Mouse (Mus musculus): ENCODE measurements around the gene Mns1. TPM values are rescaled to one million over a fixed set of nuclear protein-coding genes. Genes with fewer than 3 reads are reported as not detected.
"Not testable (repeated sequence)": the region's sequence is repeated elsewhere in the genome, so short reads cannot be mapped to it uniquely, and the experiment has no call there.

The Mns1 gene
- total RNA-seq, 2 experiments from 2014 or later, result 83.2 to 89.7 TPM

DNA sequence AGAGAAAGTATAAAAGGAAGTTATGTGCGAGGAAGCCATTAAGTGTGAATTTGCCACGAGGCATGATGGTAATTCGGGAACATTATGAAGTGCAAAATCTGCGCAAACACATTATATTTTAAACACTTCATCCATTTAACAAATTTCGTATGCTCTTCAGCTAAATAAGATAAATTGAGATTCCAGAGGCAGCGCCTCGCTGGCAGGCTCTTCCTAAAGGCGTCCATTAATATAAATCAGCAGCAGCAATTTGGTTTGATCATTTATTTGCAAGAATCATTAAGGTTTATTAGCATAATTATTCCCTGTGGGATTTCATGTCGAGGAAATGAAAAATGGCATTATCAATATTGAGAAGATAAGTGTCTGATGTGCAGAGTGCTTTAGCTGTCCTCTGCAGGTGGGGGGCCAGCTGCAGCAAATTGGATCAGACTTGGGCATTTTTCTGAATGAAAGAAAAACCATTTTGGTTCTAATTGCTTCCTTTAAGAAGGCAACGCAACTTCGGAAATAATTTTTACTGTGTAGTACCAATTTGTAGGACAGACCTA lies 12.4 kb upstream of the Mns1 start:
- no peak for ATAC-seq (replicated peaks; ENCODE audit: poor library complexity)

DNA sequence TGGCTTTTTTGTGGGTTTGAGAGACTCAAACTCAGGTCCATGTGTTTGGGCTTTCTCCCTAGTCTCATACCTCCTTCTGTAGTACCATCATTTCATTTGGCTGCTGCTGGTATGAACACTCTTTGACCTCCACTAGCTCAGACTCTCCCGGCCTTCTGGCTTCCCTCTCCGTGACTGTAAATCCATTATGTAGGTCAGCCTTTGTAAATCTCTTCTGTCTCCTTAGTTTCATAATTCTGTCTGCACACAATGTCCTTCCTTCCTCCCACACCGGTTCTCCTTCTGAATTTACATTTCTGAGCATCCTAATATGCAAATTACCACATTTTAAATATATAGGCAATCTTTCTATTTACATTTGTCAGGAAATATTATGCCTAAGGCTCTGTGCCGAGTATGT lies 9.9 kb upstream of the Mns1 start:
- ATAC-seq (replicated peaks; ENCODE audit: poor library complexity), result no peak

DNA sequence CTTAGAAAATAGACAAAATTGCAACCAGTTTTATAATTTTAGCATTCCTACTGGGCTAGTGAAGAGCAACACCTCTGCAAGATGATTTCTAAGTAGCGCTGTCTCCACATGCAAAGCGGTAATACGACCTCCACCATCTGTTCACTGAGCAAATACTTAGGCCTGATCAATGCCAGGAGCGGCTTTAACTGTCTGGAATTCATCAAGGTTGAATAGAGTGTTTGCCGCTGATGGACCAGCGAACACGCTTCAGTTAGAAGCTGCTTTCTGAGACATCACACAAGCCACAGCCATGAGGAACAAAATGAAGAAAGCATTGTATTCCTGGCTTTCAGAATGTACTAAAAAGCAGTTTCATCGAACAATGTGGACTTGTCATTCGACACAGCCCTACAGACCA lies 2.9 kb upstream of the Mns1 start:
- ATAC-seq (replicated peaks; ENCODE audit: poor library complexity), result no peak

DNA sequence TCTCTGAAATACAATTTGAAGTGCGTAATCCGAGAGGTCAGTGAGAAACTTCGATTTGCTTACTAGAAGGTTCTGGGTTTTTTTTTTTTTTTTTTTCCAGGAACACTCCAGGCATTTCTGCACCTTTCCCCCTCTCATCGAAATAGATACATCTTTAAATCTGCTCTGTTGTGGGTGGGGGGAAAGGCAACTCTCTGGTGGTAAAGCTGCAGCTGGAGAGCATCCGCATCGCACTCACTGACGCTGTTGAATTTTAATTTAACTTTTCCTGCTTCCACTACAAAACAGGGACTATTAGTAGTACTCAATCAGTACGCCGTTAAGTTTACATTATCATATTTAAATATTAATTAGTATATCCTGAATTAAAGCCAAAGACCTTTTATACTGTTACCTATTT lies 938 bp downstream of the Mns1 start:
- no peak for ATAC-seq (replicated peaks; ENCODE audit: poor library complexity)

DNA sequence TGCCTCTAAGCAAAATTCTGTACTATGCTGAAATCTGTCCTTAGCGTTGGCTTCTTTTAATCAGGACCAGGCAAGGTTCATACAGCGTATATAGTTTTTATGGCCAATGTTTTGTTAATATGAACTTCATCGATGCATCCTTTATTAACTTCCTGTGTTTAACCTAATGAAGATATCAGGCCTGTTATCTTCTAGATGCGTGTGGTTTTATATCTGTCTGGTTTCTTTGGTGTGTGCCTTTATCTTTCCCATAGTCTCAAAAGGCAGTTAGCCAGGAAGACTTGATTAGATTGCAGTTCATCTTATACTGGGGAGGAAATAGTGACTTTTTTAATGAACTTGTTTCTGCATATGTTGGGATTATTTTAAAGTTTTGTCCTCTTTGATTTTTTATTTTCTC lies 2.5 kb downstream of the Mns1 start:
- no peak for ATAC-seq (replicated peaks; ENCODE audit: poor library complexity)

DNA sequence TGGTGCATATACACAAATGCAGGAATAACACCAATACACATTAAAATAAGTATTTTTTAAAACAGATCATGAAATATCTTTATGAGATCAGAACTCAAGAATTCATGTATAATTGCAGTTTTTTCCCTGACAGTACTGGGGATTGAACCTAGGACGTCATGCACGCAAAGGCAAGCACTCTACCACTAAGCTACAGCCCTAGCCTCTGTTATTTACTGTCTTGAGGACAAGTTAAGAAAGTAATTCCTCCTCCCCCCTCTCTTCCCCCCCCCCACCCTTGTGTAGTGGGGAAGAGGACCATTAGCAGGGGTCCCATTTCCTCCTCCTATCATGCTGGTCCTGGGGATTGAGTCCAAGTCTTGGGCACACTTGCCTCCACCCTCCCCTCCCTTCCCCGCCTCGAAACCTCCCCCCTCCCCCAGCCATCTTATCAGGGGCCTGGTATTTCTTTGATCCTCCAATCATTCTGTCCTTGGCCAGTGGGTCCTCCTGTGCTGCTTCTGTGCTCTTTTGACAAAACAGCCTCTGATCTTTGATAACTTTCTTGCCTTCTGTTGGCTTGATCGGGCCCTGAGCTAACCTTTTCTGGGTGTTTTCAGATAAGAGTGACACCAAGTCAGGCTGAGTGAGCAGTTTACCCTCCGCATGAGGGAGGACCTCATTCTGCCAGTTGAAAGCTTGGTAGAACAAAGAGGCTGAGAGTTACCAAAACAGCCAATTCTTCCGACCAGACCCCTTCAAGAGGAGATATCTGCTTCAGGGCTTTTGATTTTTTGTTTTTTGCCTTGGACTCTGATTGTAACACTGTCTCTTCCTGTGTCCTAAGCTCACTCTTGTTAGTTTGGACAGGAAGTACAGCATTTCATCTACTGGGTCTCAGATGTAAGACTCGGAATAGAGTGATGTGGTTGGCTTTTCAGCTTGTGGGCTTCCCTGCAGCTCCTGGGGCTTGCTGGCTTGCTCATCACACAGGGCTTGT lies 3.4 kb downstream of the Mns1 start:
- peak; percentile 53 for ATAC-seq (replicated peaks; ENCODE audit: poor library complexity)

DNA sequence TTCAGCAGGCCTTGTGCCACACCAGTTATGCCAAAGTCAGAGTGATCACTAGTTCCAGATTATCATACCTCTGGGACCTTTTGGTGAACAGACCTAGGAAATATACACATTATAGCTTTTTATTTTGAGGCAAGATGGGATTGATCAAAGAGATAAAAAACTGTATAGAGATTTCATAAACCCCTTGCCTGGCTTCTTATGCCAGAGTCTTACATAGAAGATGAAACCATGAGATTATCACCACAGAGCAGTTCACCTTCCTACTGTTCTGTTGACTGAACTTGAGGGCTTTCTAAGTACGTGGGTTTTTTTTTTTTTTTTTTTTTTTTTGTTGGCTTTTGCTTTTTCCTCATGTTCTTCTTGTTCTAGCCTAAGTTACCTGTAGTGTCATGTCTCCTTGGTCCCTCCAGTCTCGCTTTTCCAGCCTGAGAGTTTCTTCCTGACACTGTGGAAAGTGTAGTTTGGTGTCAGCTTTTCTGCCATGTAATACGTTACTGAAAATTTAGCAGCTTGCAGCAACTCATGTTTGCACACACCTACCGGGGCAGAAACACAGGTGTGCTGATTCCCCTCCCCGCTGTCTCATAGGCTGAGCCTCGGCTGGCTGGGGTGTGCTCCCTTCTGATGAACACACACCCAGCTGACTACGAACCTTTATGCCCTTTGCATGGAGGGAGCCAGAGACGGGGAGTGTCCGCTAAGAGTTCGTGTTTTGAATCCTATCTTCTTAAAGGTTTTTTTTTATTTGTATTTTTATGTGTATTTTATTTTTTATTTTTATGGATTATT lies 4.3 kb downstream of the Mns1 start:
- ATAC-seq (replicated peaks; ENCODE audit: poor library complexity), result no peak

DNA sequence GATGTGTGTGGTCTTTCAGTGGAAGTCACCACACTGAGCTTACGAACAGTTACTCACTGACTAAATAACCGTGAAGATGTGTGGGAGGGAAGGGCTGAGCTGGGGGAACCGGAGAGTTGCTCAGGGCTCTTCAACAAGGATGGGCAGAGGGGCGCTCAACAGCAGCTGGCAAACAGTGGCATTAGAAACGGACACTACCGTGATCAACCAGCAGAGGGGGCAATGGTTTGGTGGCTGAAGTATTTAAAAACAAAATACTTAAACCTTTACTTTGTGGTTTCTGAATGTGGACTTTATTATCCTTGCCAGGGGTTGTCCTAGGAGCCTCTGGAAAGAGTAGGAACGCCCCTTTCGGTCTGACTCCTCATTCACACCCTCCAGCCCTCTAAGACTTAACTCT lies 10.2 kb downstream of the Mns1 start:
- peak; percentile 69 for ATAC-seq (replicated peaks; ENCODE audit: poor library complexity)

DNA sequence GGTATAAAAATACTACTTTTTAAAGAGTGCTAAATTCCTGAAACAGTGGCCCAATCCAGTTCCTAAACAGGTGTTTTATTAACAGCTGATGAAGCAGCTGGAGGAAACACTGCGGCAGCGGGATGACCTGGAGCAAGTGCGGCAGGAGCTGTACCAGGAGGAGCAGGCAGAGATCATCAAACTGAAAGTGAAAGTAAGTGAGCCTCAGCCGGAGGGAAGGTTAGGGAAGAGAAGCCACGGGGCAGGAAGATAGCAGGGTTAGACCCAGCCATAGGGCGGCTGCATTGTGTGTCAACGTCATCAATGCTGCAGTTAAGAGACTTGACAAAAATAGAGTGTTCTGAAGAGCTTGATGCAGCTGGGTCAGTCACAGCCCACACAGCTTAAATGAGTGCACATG lies 11.6 kb downstream of the Mns1 start:
- ATAC-seq (replicated peaks; ENCODE audit: poor library complexity), result peak; percentile 81

DNA sequence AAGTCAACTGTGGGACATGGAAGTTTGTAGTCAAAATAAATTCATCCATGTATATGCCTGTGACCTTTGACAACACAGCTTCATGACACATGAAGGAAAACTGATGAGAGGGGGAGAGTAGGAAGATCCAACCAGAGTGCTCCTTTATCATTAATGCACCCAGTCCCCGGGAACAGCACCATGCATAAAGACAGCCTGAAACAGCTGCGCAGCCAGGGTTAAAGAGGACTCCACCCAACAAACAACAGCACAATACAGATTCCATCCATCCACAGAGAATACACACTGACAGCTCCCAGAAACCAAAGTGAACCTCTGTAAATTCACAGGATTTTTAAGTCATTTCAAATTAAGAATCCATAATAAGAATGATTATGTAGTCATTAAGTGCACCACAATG lies 12.0 kb downstream of the Mns1 start:
- no peak for ATAC-seq (replicated peaks; ENCODE audit: poor library complexity)

DNA sequence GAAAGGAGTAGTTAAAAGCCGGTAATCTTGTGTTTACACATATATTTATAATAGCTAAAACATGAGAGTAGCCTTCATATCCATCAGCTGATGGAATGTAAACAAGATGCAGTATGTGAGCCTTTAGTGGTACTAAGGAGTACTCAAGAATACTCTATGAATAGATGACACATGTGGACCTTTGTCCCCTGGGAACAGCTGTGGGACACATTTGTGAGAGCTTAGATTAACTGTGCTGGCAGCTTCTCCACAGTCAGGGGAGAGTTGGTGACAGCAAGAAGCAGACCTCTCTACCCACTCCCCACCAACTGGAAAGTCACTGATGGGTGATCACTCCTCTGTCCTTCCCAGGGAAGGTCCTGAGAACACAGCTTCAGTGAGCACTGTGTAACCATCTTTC lies 12.6 kb downstream of the Mns1 start:
- no peak for ATAC-seq (replicated peaks; ENCODE audit: poor library complexity)

DNA sequence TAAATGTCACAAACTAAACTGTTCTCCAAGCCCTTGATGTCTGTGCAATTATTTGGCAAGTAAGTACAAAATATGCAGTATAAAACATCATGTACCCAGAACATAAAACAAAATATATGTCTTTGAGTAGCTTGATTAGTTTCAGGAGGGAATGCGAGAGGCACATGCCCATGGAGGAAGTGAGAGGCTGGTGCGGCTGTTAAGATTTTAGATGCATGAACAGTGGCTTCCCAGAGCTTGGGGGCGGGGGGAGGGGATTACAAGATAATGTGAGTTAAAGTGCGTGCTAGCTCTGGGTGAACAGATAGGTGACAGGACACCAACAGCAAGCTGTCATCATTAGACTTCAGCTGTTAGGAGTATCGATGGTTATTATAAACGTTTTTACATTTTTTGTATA lies 13.3 kb downstream of the Mns1 start:
- ATAC-seq (replicated peaks; ENCODE audit: poor library complexity), result peak; percentile 29; the same call in 1 of the 2 replicates

DNA sequence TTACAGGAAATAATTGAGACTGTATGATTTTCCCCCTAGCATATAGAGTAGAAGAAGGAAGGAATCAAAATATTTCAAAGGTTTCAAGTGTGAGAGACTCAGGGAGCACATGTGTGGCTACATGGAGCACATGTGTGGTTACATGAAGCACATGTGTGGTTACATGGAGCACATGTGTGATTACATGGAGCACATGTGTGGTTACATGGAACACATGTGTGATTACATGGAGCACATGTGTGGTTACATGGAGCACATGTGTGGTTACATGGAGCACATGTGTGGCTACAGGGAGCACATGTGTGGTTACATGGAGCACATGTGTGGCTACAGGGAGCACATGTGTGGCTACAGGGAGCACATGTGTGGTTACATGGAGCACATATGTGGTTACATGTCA lies 16.5 kb downstream of the Mns1 start:
- ATAC-seq (replicated peaks; ENCODE audit: poor library complexity), result not testable (repeated sequence)

DNA sequence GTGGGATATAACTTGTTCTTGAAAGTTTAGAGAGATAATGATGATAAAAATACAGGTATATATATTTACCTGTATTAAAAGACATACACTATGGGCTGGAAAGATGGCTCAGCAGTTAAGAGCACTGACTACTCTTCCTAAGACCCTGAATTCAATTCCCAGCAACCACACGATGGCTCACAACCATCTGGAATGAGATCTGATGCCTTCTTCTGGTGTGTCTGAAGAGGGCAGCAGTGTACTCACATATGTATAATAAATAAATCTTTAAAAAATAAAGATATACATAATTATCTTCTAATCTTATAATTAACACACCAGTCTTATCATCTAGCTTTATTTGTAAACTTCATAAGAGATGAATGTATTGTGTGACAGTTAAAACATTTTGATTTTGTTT lies 18.6 kb downstream of the Mns1 start:
- ATAC-seq (replicated peaks; ENCODE audit: poor library complexity), result no peak

DNA sequence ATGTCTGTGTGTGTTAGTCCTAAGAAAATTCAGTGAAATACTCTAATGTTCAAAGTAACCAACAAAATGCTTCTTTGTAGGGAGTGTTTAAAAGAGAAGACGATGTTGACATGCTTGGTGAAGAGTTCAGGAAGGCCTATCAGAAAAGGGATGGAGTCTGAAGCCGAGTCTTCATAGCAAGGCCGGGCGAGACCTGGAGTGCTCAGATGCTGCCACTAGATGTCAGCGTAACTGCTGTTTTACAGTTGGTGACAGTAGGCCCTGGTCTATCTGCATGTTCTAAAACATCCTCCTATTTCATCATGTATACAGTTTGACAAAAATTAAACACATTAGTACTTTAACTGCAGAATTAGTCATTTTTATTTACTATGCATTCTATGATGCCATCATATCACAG lies 20.4 kb downstream of the Mns1 start:
- ATAC-seq (replicated peaks; ENCODE audit: poor library complexity), result peak; percentile 93

DNA sequence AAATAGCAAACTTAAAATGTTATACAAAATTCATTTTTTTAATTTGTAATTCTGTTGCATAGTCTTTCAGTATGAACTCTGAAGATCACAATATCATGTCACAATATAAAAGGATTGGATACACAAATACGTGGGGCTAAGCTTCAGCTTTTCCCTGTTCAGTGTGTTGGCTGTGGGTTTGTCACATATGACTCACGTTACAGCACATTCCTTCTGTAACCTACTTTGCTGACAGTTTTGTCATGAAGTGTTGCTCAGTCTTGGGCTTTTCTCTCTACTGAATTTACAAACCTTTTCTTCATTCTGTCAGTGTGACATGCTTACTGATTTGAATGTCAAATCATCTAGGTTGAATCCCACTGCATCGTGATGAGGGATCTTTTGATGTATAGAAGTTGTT lies 21.9 kb downstream of the Mns1 start:
- ATAC-seq (replicated peaks; ENCODE audit: poor library complexity), result no peak

DNA sequence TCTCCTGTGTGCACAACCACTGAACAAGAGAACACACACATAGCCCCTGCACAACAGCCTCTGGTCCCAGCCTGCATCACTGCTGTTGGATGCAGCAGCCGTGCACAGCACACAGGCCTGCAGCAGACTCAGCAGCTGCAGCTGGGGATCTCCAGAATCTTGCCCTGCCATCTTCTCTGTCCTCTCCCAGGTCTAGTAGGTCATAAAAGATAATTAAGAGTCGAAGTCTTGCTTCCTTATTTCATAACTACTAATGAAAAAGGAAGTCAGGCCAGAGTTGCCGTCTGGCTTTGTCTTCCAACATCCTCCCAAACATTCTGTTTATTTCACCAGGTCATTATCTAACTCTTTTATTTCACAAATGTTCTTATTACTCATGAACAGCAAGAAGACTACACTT lies 23.0 kb downstream of the Mns1 start:
- 0 out of 2 replicates have a peak, but pooled peaks have one; percentile 26 for ATAC-seq (replicated peaks; ENCODE audit: poor library complexity)

DNA sequence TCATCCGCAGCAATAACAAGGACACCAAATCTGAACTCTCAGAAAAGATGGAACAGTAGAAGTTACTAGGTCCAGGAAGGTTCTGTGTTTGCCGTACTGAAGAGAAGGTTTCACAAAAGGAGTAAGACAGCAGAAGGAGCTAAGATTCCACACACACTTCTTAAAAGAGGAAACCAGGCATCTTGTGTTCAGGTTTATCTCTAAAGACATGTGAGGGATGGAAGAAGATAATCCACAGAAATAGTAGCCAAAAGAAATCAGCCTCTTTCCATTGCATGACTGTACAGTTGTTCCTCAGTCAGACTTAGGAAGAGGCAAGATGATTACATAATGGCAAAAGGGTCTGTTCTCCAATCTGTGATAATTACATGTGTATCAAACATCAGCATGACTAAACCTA lies 24.6 kb downstream of the Mns1 start:
- ATAC-seq (replicated peaks; ENCODE audit: poor library complexity), result no peak

DNA sequence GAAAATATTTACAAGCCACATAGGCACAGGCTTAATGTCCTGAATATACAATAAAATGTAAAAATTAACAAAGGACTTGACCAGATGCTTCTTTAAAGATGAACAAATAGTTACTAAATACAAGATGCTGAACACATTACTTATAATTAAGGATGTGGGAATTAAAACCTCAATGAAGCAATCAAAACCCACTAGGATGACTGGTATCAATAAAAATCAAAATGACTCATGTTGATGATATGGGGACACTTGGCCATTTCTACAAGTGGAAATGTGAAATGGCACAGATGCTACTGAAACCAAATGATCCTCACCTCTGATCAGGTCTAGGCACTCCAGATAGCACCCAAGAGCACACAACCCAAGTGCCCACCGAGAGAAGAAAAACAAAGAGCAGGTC lies 27.0 kb downstream of the Mns1 start:
- no peak for ATAC-seq (replicated peaks; ENCODE audit: poor library complexity)

DNA sequence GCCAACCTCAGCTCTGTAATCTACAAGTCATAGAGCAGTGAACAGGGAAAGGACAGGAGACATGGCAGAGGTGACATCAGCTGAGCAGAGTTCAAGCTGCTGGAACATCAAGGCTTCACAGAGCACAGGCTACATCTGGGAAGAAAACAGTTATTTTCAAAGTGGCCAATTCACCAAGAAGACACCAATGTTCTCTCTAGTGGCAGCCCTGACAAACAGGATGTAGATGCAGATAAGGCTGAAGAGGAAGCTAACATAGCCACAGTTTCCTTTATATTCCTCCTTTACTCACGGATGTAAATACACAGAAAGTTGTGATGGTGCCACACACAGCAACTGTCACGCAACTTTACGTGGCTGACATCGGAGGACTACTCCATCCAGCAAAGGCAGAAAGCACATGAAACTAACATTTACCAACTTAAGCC lies 28.0 kb downstream of the Mns1 start:
- ATAC-seq (replicated peaks; ENCODE audit: poor library complexity), result peak; percentile 65

DNA sequence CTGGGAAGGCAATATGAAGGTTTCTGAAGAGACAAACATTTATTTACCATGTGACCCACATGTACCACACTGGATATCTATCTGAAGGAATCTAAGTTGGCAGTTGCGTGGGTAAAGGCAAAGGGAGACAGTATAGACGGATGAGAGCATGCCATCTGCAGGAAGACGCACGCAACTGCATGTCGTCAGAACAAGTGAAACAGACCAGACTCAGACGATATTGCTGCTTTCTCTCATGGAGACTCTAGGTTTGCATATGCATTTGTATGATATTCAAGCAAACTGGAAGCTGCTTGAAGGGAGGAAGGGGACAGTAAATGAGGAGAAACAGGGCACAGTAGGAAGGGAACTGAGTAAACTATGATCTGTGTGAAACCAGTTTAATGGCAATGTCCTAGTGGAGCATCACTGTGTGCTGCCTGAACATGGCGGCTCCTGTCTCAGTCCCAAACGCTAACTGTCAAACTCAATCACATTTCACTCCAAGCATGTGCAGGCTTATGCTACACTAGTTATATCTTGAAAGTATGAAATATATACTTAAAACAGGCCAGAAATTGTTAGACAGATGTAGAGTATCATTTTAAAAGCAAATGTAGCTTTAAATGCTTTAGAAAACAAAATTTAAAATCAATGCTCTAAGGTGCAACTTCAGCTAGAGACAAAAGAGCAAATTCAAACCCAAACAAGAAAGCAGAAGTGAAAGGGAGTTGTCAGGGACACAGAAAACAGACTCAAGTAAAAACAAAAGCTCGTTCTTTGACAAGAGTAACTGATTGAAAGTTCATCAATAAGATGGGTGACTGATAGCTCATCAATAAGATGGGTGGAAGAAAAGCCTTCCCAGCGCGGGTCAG lies 30.0 kb downstream of the Mns1 start:
- ATAC-seq (replicated peaks; ENCODE audit: poor library complexity), result peak; percentile 87

All from megakaryocyte progenitor cell, adult 5-6 weeks (primary cell).